Mouse (Mus musculus): ENCODE data around the gene Neurod6.

Neurod6 gene

GRCm38 (mm10) chr6:55646824-55647560, 34.1 kb downstream of the Neurod6 start:
- peak in 1 of 2 experiments; percentile 17 for DNase-seq (ENCODE audit: low spot score in 2 of 2)

- no peak for DNase-seq (ENCODE audit: low spot score in 2 of 2)
Measured at GRCm38 (mm10) chr6:55646111-55646823, 34.8 kb downstream of the Neurod6 start.

GRCm38 (mm10) chr6:55634662-55635061, 46.4 kb downstream of the Neurod6 start:
- DNase-seq (ENCODE audit: low spot score in 2 of 2), result no peak
